Mouse (Mus musculus): ENCODE results near the gene Rgn.

DNA sequence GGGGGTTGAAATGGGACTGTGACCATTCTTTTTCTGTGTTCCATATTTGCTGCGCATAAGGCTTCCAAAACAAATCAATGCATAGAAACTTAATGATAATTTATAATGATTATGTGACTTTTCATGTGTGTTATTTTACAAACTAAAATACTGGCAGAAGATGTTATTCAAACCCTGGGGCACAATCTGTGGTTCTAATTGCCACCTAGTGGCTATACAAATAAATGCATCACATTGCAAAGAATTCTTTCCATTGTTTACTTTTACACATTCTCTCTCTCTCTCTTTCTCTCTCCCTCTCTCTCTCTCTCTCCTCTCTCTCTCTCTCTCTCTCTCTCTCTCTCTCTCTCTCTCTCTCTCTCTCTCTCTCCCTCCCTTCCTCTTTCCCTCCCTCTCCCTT lies 12.3 kb downstream of the Rgn start:
- no peak for TF ChIP-seq HCFC1 (IDR thresholded peaks at IDR 0.05; ENCODE audit: borderline replicate concordance, insufficient read depth, low read length)
- no peak for TF ChIP-seq ZC3H11A (IDR thresholded peaks at IDR 0.05; ENCODE audit: borderline replicate concordance, low read depth, low read length)
